Mouse (Mus musculus): ENCODE data around the gene Trpc2. TPM values are rescaled to one million over a fixed set of nuclear protein-coding genes. Genes with fewer than 3 reads are reported as not detected.
"Not testable (repeated sequence)": the region's sequence is repeated elsewhere in the genome, so short reads cannot be mapped to it uniquely, and the experiment has no call there.

Gene Trpc2
- total RNA-seq (2021): under 1 TPM in 1 of 2 experiments, not detected in 1; 0.46 TPM
- long read RNA-seq, experiment 1: 0 reads
- long read RNA-seq, experiment 2, partial matches to known transcripts: 0 of 1 reads
- long read RNA-seq, experiment 2, other reads (novel, unspliced or antisense): 1 of 1 reads

DNA sequence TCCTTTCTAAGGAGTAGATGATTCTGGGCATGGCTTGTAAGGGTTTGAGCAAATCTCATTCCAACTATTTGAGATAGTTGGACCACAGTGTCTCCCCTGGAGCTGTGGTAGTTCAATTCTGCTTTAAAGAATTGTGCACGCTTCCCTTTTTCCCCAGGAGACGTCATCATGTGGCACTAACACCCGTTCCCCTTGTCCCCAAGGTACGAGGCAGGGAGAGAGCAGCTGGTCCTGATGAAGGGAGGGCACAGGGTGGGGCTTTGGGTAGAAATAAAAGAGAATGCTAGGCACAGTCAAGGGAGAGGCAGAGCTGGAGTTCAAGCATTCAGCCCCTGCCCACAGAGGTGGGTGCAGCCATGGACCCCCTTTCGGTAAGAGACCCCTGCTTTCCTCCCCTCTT, at the start of gene Trpc2:
Gene Trpc2 (plus strand): TSS at position 301 of the 400 bp plus-strand sequence.
- no peak for DNase-seq

DNA sequence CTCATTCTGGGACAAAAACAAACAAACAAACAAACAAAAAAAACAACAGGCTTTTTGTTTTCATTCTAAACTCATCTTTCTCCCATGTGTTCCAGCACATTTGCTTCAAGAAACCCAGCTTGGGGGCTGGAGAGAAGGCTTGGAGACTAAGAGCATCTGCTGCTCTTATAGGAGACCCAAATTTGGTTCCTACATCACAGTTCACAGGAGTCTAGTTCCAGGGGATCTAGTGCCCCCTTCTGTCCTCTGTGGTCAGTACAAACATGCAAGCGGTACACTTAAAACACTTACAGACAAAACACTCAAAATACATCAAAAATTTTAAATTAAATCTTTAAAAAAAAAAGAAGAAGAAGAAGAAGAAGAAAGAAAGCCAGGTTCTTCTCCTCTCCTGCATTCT, 48.0 kb upstream of the Trpc2 start:
- no peak for DNase-seq

DNA sequence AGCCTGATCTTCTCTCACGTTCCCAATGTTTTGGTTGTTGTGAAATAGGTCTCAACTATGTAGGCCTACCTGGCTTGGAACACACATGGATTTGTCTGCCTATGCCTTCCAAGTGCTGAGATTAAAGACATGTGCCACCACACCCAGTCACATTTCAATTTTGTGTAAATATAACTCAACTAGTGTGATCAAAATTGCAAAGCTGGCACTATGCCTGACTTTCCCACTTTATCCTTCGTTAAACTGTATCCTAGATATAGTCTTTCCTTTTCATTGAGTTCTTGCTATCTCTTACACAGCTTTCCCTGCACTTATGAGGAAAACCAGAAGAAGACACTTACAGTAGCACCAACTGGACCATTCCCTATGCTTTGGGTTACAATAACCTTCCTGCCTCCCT, 47.4 kb upstream of the Trpc2 start:
- no peak for DNase-seq

DNA sequence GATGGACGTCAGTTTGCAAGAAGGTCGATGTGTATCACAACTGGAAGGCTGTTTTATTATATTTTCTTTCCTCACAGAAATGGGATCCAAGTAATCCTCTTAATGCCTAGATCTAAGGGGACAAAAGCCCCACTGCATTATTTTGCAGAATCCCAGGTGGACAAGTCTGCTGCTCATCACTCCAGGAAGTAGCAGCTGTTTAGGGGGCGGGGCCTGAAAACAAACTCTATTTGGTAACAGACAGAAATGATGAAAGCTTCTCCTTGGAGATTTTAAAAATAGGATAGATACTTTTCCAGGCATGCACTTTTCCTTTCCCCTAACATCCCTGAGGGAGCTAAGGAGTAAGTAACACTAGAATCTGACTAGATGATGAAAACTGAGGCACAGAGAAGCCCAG, 45.6 kb upstream of the Trpc2 start:
- DNase-seq: no peak

DNA sequence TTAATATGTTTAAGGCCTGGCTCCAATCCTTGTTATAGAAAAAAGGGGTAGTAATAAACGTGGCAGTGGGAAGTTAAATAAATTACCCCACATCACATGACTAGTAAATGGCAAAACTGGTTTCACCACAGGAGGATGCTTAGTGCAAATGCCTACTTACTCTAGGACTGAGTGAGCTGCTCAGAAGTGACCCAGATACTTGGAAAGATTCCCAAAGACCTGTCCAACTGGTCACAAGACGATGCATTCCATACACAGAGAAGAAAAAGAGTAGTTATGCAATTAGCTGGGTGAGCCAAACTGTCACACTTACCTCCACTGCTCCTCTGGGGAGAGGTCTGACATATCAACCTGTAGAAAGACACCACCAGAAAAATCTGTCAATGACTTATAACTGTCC, 40.6 kb upstream of the Trpc2 start:
- no peak for DNase-seq

DNA sequence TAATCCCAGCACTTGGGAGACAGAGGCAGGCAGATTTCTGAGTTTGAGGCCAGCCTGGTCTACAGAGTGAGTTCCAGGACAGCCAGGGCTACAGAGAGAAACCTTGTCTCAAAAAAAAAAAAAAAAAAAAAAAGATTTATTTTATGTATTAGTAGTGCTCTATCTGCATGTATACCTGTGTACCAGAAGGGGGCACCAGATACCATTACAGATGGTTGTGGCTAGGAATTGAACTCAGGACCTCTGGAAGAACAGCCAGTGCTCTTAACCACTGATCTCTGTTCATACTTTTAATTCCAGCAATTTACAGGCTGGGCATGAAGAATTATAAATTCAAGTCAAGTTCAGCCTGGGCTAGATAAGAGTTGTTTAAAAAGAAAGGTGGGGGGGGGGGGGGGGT, 34.4 kb upstream of the Trpc2 start:
- DNase-seq: not testable (repeated sequence)

DNA sequence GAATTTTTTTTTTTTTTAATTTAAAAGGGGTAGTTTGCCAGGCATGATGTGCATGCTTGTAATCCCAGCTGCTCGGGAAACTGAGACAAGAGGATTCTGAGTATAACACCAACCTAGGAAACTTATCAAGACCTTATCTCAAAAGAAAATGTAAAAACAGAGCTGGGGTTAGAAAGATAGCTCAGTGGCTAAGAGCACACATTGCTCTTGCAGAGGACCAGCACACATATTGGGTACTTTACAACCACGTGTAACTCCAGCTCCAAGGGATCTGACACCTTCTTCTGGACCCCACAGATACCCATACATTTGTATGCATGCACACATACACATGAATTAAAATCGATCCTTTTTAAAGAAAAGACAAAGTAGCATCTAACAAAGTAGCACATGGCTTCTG, 21.6 kb upstream of the Trpc2 start:
- no peak for DNase-seq

DNA sequence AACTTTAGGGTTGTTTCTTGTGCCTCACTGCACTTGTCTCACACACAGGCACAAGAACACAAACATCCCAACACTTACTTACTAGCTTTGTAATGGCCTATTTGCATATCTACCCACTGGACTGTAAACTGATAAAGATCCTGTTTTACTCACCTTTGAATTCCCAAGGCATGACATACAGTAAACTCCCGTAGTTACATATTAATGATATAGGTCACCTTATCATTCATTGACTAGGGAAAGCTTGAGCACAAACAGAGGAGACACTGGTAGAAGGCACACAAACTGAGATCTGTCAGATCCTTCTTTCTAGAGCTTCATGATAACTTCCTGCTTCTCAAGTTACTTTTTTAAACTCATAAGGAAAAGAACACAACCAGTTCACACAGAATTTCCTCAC, 20.7 kb upstream of the Trpc2 start:
- no peak for DNase-seq

DNA sequence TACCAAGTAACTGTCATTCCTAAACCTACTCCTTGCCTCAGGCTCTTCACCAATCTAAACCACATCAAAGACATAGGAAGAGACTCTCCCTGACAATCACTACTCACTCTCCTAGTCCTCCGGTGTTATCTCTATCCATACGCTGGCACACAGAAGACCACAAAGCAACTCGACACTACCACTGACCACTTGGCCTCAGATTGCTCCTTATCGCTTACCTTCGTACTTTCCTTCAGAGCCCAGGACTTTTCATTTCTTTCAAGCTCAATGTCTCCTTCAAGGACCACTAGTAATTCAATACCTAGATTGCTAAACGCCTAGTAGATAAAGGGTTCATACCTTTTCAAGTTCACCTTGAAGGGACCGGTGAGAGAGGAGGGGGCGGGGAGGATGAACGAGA, 19.0 kb upstream of the Trpc2 start:
- DNase-seq: no peak

DNA sequence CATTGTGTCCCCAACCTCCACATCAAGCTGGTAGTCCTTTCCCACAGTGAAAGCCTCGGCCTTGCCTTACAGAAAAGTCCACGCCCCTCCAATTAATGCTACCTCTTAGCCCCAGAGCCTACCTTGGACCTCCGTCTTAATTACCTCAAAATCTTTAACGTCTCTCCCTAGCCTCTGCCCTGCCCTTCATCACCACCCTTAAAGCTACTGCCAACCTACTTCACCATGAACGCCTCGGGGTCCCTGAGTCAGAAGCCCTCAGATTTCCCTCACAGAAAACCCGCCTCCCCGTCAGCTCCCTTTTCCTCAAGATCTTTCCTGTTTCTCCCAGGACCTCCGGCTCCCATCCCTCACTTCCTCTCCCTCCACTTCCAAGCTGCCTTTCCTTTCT, 18.3 kb upstream of the Trpc2 start:
- peak in 1 of 2 experiments; percentile 13 for DNase-seq

DNA sequence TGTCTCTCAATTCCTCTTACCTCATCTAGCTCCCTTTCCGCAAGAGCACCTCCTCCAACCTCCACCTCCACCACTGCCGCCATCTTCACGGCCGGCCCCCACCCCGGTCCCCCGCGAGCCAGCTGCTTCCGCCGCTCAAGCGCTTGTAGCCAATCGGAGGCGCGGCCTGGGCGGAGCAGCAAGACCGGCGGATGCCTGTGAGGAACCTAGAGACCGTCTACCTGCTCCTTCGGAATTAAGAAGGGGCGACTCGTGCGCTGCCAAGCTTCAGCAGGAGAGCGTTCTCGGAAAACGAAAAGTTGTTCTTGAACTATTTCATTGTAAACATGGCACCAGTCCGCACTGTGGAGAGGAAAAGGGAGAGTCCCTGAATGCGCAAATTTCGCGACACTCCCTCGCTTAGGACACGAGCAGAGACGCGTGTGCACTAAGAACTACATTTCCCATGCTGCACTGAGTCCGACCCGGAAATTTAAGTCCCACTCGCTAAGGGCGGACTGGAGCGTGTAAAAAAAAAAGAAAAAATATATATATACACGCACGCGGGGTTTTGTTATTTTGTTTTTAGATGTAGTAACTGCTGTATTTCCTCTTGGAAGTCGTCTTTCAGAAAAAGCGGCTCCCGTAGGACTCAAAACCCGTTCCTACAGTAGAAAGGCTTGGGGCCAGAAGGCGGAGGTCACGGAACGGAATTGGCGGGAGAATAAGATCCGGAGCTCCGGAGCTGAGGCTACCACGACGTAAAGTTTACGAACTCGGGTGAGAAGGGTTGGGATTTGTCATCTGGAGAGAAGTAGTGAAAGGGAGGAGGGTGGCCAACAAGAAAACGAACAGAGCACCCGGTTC, 17.6 kb upstream of the Trpc2 start, which contains the start of the genes Rnf121, Xndc1 and Xntrpc:
Gene Rnf121 (minus strand): TSS at position 424 of the 846 bp plus-strand sequence.
Gene Xndc1 (plus strand): TSS at position 466 of the 846 bp plus-strand sequence.
Gene Xntrpc (plus strand): TSS at position 668 of the 846 bp plus-strand sequence.
- DNase-seq: peak; percentile 95 to 97

DNA sequence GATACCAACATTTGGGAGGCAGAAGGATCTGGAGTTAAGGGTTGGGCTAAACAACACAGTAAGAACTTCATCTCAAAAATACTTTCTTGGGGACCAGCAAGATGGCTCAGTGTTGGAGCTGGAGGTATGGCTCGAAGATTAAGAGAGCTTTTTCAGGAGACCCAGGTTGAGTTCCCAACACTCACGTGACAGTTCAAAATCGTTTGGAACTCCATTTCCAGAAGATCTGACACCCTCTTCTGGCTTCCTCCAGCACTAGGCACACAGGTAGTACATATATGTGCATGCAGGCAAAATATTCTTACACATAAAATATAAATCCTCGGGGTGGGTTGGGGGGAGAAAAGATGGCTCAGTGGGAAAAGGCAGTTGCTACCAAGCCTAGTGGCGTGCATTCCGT, 16.6 kb upstream of the Trpc2 start:
- DNase-seq: no peak

DNA sequence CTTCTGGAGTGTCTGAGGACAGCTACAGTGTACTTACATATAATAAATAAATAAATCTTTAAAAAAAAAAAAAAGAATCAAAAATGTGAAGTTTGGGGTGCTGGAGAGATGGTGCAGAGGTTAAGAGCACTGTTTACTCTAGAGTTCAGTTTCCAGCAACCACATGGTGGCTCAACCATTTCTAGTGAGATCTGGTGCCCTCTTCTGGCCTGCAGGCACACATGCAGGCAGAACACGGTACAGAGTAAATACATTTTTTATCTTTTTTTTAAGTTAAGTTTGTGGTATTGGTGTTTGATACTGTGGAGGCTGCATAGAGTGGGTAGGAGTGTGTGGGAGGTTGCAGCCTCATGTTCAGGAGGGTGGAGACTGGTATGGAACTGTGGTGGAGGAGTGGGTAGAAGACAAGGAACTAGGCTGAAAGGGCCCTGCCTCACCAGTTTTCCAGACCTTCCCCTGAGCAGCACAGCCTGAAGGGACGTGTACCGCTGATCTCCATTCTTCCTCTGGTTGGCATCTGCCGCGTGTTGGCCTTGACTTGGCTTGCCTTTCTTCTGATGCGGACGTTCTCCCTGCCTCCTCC, 6.1 kb upstream of the Trpc2 start:
- peak in 1 of 2 experiments; percentile 41 for DNase-seq

DNA sequence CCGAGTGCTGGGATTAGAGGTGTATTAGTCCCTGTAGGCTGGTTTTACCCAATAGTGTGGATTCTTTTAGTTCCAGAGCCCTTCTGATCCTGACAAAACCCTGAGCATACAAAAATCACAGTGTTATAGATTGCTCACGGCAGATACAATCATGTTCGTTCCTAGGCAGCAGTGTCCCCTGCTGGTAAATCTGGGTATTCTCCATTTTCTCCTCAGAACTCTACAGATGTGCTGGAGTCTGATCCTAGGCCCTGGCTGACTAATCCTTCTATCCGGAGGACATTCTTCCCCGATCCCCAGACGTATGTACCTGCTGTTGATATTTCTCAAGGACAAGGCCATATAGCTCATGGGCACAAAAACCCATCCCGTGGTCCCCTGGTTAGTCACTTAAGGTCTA, 4.4 kb upstream of the Trpc2 start:
- peak in 1 of 2 experiments; percentile 51 for DNase-seq

DNA sequence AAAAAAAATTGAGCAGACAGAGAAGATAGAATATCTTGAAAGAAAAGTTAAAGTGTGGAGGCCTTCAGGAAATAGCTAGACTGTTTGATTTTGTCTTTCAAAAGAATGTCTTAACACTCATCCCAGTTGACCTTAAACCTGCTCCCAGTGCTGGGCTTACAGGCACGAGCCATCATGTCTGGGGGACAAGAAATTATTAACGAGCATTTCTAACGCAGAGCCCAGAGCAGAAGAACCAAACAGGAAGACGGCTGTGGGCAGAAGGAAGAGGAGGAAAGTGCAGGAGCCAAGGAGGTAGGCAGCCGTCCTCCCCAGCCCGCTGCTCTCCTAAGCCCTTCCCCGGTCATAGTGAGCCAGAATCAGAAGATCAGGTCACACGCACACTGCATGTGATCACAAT, 2.6 kb upstream of the Trpc2 start:
- DNase-seq: no peak

DNA sequence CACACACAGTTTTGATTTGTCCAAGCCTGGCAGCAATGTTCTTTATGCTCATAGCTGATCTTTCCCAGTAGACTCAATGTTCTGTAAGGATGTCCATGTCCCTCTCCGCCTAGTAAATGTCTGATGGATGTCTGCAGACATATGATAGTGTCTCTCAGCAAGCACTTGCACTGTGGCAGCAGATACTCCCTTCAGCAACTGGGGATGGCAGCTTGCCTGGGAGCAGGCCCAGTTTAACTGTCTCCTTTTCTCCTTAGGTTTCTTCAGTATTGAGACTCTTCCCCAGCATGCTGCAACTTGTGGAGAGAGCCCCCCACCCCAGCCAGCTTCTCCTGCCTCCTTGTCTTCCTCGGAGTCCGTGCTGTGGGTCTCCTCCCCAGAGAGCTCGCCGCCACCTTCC, 1.1 kb upstream of the Trpc2 start:
- no peak for DNase-seq

DNA sequence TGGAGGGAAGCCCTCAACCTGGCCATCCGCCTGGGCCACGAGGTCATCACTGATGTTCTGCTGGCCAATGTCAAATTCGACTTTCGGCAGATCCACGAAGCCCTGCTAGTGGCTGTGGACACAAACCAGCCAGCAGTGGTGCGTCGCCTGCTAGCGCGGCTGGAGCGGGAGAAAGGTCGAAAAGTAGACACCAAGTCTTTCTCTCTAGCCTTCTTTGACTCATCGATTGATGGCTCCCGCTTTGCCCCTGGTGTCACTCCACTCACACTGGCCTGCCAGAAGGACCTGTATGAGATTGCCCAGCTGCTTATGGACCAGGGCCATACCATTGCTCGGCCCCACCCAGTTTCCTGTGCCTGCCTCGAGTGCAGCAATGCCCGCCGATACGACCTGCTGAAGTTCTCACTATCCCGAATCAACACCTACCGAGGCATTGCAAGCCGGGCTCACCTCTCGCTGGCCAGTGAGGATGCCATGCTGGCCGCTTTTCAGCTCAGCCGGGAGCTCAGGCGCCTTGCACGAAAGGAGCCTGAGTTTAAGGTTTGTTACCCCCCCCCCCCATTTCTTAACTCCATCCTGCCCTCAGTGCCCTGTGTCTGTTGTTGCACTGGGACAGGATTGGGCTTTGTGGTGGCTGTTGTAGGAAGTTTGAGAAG, 1.3 kb downstream of the Trpc2 start:
- no peak for DNase-seq

DNA sequence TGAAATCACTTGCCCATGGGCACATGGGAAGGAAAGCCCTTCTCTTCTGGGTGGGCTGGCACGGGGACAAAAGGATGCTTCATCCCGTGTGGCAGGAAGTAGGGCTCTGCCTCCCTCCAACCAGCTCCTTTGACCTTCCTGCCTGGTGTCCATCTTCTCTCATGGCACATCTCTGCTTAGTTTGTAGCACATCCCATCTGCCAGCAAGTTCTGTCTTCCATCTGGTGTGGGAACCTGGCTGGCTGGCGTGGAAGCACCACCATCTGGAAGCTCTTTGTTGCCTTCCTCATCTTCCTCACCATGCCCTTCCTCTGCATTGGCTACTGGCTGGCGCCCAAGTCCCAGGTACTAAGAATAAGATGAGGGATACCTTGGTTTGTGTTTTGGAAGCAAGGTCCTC, 4.4 kb downstream of the Trpc2 start:
- DNase-seq: no peak

DNA sequence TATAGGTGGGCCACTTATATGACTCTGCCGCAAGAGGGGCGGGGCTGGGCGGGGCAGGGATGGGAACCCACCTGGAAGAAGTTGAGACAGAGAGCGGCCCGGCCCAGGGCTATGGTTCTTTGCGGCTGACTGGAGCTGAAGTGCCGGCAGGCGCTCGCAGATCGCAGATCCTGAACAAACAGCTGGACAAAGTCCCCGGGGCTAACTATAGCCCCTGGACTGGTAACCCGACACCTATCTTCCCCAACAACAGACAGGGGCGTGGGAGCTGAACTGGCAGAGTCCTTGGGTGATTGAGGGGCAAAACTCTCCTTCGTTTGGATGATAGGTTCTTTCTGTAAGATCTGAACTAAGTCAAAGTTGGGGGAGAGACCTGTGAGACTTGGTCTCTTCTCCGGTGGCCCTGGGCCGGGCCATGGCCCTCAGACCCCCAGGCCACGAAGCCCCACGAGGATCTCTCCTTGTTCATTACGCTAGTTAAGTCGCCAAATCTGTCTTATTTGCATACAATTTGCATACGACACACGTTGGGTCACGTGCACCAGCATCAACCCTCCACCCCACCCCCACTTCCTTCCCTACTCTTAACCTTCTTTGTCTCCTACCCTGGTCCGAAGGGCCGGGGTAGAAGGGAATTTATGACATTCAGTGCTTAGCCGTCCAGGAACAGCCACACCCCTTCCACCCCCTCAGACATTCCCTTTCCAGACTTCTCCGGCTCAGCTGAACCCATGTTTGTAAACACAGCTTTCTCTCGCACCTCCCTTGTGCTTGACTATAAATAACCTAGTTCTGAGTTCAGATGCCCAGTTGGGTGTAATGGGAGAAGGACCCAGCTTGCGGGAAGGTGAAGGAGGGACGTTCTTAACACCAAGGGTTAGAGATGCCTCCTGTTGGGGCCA, 17.1 kb downstream of the Trpc2 start:
- DNase-seq: no peak

DNA sequence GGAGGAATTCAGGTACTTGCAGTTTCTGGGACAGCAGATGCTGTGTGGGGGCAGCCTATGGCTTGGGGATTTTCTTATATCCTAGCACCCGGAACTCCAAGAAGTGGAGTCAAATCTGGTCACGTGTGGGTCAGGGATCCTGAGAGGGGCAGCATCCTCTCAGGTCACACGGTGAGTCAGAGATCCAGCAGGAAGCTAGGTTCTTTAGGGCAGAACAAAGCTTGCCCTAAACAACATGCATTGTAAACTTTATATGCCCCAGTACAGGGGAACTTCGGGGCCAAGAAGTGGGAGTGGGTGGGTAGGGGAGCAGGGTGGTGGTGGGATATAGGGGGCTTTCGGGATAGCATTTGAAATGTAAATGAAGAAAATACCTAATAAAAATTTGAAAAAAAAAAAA, 18.0 kb downstream of the Trpc2 start:
- DNase-seq: no peak

DNA sequence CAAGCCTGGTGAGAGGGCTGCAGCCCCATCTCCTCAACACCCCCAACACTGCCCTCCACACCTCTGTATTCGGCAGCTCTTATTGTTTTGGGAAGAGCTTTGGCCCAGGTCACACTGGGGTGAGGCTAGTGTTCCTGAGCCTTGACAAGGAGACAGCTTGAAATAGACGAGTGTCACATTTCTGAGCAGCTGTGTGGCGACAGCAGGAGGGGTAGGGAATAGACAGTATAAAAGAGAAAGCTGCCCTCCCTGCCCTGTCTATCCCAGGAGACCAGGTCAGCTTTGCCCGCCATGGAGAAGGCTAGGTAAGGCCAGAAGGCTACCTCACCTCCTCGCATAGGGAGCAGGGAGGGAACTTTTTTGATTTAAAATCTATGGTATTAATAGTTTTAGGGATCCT, 18.6 kb downstream of the Trpc2 start, which contains the start of gene Art1:
Gene Art1 (plus strand): TSS at position 257 of the 400 bp plus-strand sequence.
- DNase-seq: no peak

DNA sequence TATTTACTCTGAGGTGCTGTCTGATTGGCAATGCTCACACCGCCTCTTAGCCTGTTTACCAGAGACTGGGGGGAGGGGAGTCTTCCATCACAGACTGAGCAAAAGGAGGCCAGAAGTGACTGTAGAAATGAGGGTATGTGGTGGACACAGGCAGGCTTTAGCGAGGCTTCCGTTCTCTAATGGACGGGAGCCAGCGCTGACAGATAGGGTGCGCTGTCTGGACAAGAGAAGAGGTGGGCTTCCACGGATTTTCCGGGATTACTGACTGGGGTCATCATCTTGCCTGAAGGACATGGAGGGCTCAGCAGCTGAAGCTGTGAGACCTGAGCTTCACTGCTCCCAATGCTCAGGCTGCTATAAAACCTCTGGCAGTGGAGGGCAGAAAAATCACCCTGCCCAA, 19.3 kb downstream of the Trpc2 start:
- DNase-seq: no peak

Data from adrenal gland, postnatal 36 days (tissue).